Mouse (Mus musculus) retina, postnatal 7 days (tissue): ENCODE data around the gene Rab39b.
A peak's percentile ranks its signal among the peaks of the same experiment; 100 is the strongest.

Source experiments
- DNase-seq: peaks from one replicate; pipeline ENCODE4 v3.0.0-alpha.2; 2012; ENCODE audit warnings: low read depth, low spot score

Rab39b gene

DNA sequence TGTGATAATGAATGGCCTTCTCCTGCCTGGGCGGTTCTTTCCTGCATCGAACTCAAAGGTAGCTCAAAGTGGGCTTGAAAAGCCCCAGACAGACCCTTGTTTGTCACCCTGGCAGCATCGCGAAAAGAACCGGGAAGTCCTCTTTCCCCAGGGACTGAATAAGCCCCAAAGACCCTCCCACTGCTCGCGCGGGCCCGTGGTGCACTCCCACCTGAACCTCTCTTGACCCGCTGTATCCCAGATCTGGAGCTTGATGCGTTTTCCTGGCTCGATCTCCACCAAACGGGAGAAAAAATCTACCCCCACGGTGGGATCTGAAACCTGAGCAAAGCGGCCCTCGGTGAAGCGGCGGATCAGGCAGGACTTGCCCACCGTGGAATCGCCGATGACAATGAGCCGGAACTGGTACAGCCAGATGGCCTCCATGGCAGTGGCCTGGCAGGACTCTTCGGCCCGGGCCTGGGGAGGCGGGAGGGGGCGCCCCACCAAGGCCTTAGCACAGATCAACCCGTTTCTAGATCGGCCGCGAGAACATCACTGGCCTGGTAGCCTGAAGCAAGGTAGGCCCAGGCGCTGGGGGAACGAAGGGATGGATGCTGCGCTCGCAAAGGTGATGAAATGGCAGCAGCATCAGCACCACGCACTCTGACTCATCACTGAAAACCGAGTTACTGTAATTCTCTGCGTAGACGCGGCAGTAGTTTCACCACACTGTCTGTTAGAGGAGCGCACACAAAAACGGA, at the start of gene Rab39b:
TSS of gene Rab39b (minus strand) at position 650 of the 743 bp plus-strand sequence.
- DNase-seq = peak; percentile 28

DNA sequence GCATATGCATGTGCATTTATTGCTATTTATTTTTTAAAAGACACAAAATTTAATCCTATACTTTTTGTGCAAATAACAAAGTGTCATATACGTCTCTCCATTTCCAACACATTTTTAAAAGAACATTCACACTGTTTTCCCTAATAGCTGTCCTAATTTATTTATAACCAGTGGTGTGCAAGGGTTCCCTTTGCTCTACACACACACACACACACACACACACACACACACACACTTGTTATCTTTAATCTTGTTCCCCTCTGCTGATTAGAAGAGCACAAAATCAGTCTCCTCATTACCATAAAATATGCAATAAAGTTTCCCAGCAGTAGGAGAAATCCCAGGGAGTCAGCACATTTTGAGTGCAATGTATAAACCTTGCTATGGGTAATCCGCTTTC, 508 bp upstream of the Rab39b start:
- no peak for DNase-seq
